Mouse (Mus musculus) kidney, adult 18-20 months (tissue): ENCODE measurements around the gene Apoa1.

Experiments used
- DNase-seq: peaks from one replicate; pipeline ENCODE4 v3.0.0; 2021

Gene Apoa1

GRCm38 (mm10) chr9:46259111-46259510, 30.7 kb downstream of the Apoa1 start:
- DNase-seq: no peak

GRCm38 (mm10) chr9:46261131-46261530, 32.8 kb downstream of the Apoa1 start:
- DNase-seq: peak; percentile 23

DNA sequence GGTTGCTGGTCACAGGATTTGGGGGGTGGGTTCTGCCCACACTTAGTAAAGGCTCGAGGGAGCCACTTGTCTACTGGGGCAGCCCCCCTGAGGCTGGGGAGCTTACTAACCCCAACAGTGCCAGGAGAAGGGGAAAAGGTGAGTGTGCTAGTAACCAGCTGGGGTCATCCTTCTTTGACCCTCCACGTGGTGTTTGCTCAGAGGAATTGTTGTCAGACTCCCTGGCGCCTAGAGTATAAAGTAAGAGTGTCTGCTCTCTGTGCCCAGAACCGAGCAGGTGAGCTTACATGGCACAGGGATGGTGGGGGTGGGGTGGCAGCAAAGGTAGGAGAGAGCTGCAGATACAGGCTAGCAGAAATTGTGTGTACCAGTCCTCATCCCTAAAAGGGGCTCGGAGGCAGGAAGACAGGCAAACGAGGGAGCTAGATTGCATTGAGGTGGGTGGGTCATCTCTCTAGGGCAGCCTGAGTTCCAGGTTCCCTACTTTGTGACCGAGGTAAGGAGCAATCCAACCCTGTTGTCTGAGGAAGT, 40.0 kb downstream of the Apoa1 start, which contains the start of gene Apoa5:
TSS of gene Apoa5 (plus strand) at position 291 of the 531 bp plus-strand sequence.
- DNase-seq: no peak

DNA sequence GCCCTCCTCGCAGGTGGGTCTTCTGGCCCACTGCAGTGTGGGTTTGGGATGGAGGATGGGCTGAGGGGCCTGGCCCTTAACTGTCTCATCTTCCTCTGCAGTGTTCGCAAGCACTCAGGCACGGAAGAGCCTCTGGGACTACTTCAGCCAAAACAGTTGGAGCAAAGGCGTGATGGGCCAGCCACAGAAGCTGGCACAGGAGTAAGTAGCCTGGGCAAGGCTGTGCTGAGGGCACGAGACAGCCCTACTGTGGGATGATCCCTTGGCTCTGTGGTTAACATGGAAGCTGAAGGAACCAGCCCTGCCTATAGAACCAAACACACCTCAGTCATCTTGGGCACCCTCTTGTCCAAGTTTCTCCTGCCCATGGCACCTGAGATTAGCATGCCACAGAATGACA, 40.7 kb downstream of the Apoa1 start:
- no peak for DNase-seq

DNA sequence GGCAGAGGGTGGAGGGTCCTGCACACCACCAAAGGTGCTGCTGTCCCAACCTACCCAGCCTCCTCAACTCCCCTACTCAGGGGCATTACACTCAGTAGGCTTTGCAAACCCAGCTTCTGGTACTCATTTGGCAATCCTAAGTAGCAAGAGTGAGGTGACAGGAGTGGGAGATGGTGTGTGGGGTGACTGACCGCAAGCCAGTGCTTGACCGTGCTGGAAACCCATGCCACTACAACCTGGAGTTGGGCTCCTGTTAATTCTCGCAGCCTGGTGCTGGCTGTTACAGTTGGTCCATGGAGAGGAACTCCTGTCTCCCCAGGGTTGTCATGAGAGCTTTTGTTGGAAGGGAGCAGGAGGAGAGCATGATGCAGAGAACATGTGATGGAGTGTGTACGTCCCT, 42.4 kb downstream of the Apoa1 start:
- DNase-seq: no peak

DNA sequence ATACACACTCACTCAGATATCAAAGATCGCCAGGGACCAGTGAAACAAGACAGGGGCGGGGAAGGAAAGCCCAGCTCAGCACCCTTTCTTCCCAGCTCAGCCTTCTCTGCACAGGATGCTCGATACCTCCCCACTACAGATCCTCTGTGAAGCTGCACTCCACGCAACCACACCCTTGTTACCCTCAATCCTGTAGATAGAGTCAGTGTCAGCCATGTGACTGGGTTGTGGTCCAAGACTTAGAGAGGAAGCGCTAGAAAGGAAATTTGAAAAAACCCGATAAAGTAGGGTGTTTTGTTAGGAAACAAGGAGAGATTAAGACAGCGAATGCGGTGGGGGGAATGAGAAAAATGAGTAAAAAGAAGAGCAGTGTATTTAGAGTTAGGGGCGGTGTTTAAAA, 43.7 kb downstream of the Apoa1 start:
- DNase-seq: no peak

DNA sequence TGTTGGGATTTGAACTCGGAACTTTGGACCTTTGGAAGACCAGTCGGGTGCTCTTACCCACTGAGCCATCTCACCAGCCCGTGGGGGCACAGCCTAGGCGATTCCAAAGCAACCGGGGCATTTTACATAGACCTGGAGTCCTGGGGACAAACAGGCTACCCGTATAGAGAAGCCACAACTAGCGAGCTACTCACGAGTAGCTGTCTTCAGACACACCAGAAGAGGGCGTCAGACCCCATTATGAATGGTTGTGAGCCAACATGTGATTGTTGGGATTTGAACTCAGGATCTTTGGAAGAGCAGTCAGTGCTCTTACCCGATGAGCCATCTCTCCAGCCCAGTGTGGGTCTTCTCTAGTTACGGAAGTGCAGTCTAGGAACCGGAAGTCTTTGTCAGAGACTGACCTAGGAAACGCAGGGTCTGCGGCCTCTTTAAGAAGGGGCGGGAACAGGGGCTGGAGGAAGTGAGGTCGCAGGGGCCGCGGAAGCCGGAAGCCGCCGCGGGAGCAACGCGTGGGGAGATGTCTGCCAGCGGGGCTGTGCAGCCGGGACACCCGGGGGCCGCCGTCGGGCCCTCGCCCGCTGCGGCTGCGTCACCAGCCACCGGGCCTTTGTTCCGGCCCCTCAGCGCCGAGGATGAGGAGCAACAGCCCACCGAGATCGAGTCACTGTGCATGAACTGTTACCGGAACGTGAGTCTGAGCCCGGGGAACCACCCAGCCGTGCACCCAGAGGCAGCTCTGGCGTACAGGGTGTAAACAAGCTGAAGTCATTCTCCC, 44.5 kb downstream of the Apoa1 start, which contains the start of gene Zpr1:
TSS of gene Zpr1 (plus strand) at position 388 of the 778 bp plus-strand sequence.
- DNase-seq: peak; percentile 90

- no peak for DNase-seq
Measured at GRCm38 (mm10) chr9:46274494-46274893, 46.1 kb downstream of the Apoa1 start.
